ENCODE assay signal across 21 mouse cellular contexts in the genomic region with DNA sequence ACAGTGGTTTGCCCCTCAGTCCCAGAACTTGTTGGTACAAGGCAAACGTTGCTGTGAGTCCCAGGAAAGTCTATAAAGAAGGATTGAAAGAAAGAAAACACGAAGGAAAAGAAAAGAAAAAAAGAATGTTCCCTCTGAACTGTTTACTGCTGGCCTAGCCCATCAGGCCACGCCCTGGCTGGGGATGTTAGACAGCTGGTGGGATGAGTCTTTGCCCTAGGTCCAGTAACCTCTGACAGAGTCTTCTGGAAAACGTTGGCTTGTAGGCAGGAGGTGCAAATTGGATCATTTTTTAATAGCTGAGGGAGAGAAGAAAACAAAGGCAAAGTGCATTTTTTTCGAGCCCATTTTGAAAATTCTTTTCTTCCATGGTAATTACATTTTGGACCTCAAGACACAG.
"Had no signal": no experiment of that assay in that cellular context is flagged by ENCODE, and none has a peak within 500 bp of the region (broad histone marks: within the 10 kb centered on the region; RNA-seq: fewer than 3 reads in every experiment).

No protein-coding gene starts in this region.

- H3K9me3 ChIP-seq: heart, embryonic 12.5 days; hindbrain, embryonic 13.5 days; hindbrain, embryonic 15.5 days; kidney, embryonic 15.5 days; limb, embryonic 13.5 days; limb, embryonic 15.5 days; liver, embryonic 12.5 days had no signal

- H3K4me1 ChIP-seq: heart, embryonic 12.5 days; hindbrain, embryonic 13.5 days; hindbrain, embryonic 15.5 days; kidney, embryonic 15.5 days; limb, embryonic 13.5 days; limb, embryonic 15.5 days; liver, embryonic 12.5 days had no signal

- H3K27me3 ChIP-seq: heart, embryonic 12.5 days; hindbrain, embryonic 13.5 days; hindbrain, embryonic 15.5 days; kidney, embryonic 15.5 days; limb, embryonic 13.5 days; limb, embryonic 15.5 days; liver, embryonic 12.5 days had no signal

- H3K27ac ChIP-seq: hindbrain, embryonic 13.5 days; hindbrain, embryonic 15.5 days; hindbrain, postnatal 0 days; kidney, embryonic 15.5 days; kidney, postnatal 0 days; limb, embryonic 13.5 days; limb, embryonic 15.5 days; liver, embryonic 12.5 days had no signal

- H3K36me3 ChIP-seq: heart, embryonic 12.5 days; hindbrain, embryonic 13.5 days; hindbrain, embryonic 15.5 days; kidney, embryonic 15.5 days; limb, embryonic 13.5 days; limb, embryonic 15.5 days; liver, embryonic 12.5 days had no signal

- H3K4me3 ChIP-seq: heart, embryonic 12.5 days; hindbrain, embryonic 13.5 days; hindbrain, embryonic 15.5 days; kidney, embryonic 15.5 days; limb, embryonic 13.5 days; limb, embryonic 15.5 days; liver, embryonic 12.5 days had no signal

- DNase-seq: gastrocnemius, postnatal 10 days; gastrocnemius, postnatal 36 days; heart, adult 18-20 months; heart, postnatal 10 days; kidney, adult 11 months; kidney, adult 2 months; kidney, adult 9 months; kidney, postnatal 14 days; kidney, postnatal 36 days; layer of hippocampus, adult 9-11 months; layer of hippocampus, postnatal 36 days; left cerebral cortex, postnatal 4 days had no signal
